Mouse (Mus musculus): ENCODE results near the gene Pth2.

The Pth2 gene

GRCm38 (mm10) chr7:45154096-45154992 is 26.5 kb upstream of the Pth2 start, which contains the start of the genes Pih1d1 and Aldh16a1:
Gene Pih1d1 (plus strand): TSS chr7:45154303.
Gene Aldh16a1 (minus strand): TSS chr7:45154584.
- peak; percentile 99 for DNase-seq

GRCm38 (mm10) chr7:45154993-45155514 is 25.7 kb upstream of the Pth2 start:
- DNase-seq = peak; percentile 77

- DNase-seq = no peak
Measured at GRCm38 (mm10) chr7:45155590-45155989, 25.2 kb upstream of the Pth2 start.

GRCm38 (mm10) chr7:45156206-45156605 is 24.6 kb upstream of the Pth2 start:
- no peak for DNase-seq

- DNase-seq = no peak
Measured at GRCm38 (mm10) chr7:45157459-45157858, 23.3 kb upstream of the Pth2 start.

- DNase-seq = no peak
Measured at GRCm38 (mm10) chr7:45158991-45159390, 21.8 kb upstream of the Pth2 start.

- no peak for DNase-seq
Measured at GRCm38 (mm10) chr7:45160316-45160800, 20.4 kb upstream of the Pth2 start.

- no peak for DNase-seq
Measured at GRCm38 (mm10) chr7:45160866-45161265, 19.9 kb upstream of the Pth2 start.

GRCm38 (mm10) chr7:45161612-45162473 is 19.0 kb upstream of the Pth2 start:
- DNase-seq = peak; percentile 98

- DNase-seq = no peak
Measured at GRCm38 (mm10) chr7:45162551-45162950, 18.2 kb upstream of the Pth2 start.

GRCm38 (mm10) chr7:45162996-45163615 is 17.7 kb upstream of the Pth2 start:
- no peak for DNase-seq

GRCm38 (mm10) chr7:45163735-45164490 is 16.9 kb upstream of the Pth2 start, which contains the start of gene Slc17a7:
Gene Slc17a7 (plus strand): TSS chr7:45163949.
- peak; percentile 55 for DNase-seq

GRCm38 (mm10) chr7:45164833-45165232 is 16.0 kb upstream of the Pth2 start:
- no peak for DNase-seq

- no peak for DNase-seq
Measured at GRCm38 (mm10) chr7:45165701-45166100, 15.1 kb upstream of the Pth2 start.

GRCm38 (mm10) chr7:45166950-45167401 is 13.8 kb upstream of the Pth2 start:
- DNase-seq = no peak

GRCm38 (mm10) chr7:45167761-45168445 is 12.9 kb upstream of the Pth2 start:
- DNase-seq = no peak

GRCm38 (mm10) chr7:45168656-45169055 is 12.1 kb upstream of the Pth2 start:
- no peak for DNase-seq

- DNase-seq = peak; percentile 61
Measured at GRCm38 (mm10) chr7:45169495-45169894, 11.3 kb upstream of the Pth2 start.

- DNase-seq = peak; percentile 79
Measured at GRCm38 (mm10) chr7:45172974-45173373, 7.8 kb upstream of the Pth2 start.

GRCm38 (mm10) chr7:45173772-45174171 is 7.0 kb upstream of the Pth2 start:
- DNase-seq = peak; percentile 41

Measured in thymus, postnatal 4 days (tissue).